Mouse (Mus musculus) limb, embryonic 13.5 days (tissue): ENCODE results near the gene Ugt1a5. TPM values are rescaled to one million over a fixed set of nuclear protein-coding genes. Genes with fewer than 3 reads are reported as not detected.
"Not testable (repeated sequence)": the region's sequence is repeated elsewhere in the genome, so short reads cannot be mapped to it uniquely, and the experiment has no call there.

Experiments
- ATAC-seq: fragments of 200-750 bp; cut with Nextera tagmentation; 2 replicates; pipeline ENCODE4 v1.8.0; 2017; ENCODE audit warnings: low read depth, moderate number of reproducible peaks, moderate TSS enrichment; ENCODE audit not compliant: low FRiP score
- H3K27ac ChIP-seq: fragments of 300-500 bp; sonication (generic); 2 replicates; pipeline ENCODE4 v1.5.1; 2015; ENCODE audit warnings: inconsistent platforms, mild to moderate bottlenecking, moderate library complexity
- H3K27me3 ChIP-seq: fragments of 300-500 bp; sonication (generic); 2 replicates; pipeline ENCODE4 v1.6.1; 2015; ENCODE audit warnings: mild to moderate bottlenecking, inconsistent platforms
- H3K36me3 ChIP-seq: fragments of 300-500 bp; sonication (generic); 2 replicates; pipeline ENCODE4 v1.6.1; 2015; ENCODE audit warnings: inconsistent platforms, mild to moderate bottlenecking, moderate library complexity
- H3K4me1 ChIP-seq: fragments of 300-500 bp; sonication (generic); 2 replicates; pipeline ENCODE4 v1.6.1; 2015; ENCODE audit warnings: inconsistent platforms
- H3K4me2 ChIP-seq: fragments of 300-500 bp; sonication (generic); replicated peaks from 2 replicates; pipeline ENCODE4 v1.6.1; 2015; ENCODE audit warnings: inconsistent platforms, mild to moderate bottlenecking, moderate library complexity
- H3K4me3 ChIP-seq: fragments of 300-500 bp; sonication (generic); 2 replicates; pipeline ENCODE4 v1.5.1; 2015; ENCODE audit warnings: moderate library complexity, mild to moderate bottlenecking, inconsistent platforms
- H3K9ac ChIP-seq: fragments of 300-500 bp; sonication (generic); 2 replicates; pipeline ENCODE4 v1.6.1; 2015; ENCODE audit warnings: mild to moderate bottlenecking, inconsistent platforms
- H3K9me3 ChIP-seq: fragments of 300-500 bp; sonication (generic); 2 replicates; pipeline ENCODE4 v1.6.1; 2016; ENCODE audit warnings: inconsistent platforms
- WGBS: fragments of 180-500 bp; shearing (Covaris S2); methylation state at CpG from one replicate; pipeline ENCODE4 v1.1.7; 2015; 5-methylcytosine and 5-hydroxymethylcytosine counted together
- polyA plus RNA-seq: library from polyadenylated mRNA; unstranded; fragments of >200 nt; fragmentation: Nextera tagmentation; extraction: Ambion mirVana; gene quantifications from 2 replicates; pipeline ENCODE4 v1.2.1, GENCODE M21; 2015

Ugt1a5 gene
- polyA plus RNA-seq, result not detected in 2 replicates

- no peaks in the 10 kb centered on the region for H3K4me1 ChIP-seq
- no peak within 1 kb of the TSS for H3K4me2 ChIP-seq
- H3K4me3 ChIP-seq, result no peak within 1 kb of the TSS
- H3K27ac ChIP-seq, result no peak within 1 kb of the TSS
- no peak for ATAC-seq
- no peaks in the 10 kb centered on the region for H3K27me3 ChIP-seq
- no peak within 1 kb of the TSS for H3K9ac ChIP-seq
- no peaks in the 10 kb centered on the region for H3K9me3 ChIP-seq
- H3K36me3 ChIP-seq, result no peaks in the 10 kb centered on the region
- 78% methylated on average over 5 of the region's 5 CpGs for whole genome bisulfite sequencing
Observed at GRCm38 (mm10) chr1:88165711-88166110, at the start of gene Ugt1a5. Gene Ugt1a5, plus strand, starts transcription at chr1:88166012.

GRCm38 (mm10) chr1:88120550-88120949 is 45.3 kb upstream of the Ugt1a5 start:
- H3K27me3 ChIP-seq, H3K4me3 ChIP-seq, H3K4me1 ChIP-seq, H3K9ac ChIP-seq, H3K36me3 ChIP-seq, H3K4me2 ChIP-seq, ATAC-seq, H3K27ac ChIP-seq: not testable (repeated sequence)
- 15% methylated on average over 4 of the region's 4 CpGs for WGBS
- H3K9me3 ChIP-seq, result peaks cover 10% of the 10 kb centered on the region; the same call in 1 of the 2 replicates

DNA sequence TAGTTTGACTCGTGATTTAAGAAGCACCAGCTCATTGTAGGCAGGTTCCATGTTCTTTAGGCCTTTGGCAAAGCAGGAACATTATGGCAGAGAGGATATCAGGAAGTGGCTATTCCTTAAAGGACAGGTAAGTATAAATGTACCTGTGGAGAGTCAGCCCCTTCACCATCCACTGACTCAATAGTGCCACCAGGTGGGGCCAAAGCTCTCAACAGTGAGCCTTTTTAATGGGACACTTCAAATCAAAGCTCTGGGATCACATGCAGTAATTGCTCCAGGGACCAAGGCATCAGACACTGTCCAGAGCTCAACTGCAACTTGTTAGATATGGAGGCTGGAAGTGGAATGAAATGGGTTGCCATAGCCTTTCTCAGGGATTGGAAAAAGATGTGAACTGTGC is 44.3 kb upstream of the Ugt1a5 start:
- peaks cover 10% of the 10 kb centered on the region; the same call in 1 of the 2 replicates for H3K9me3 ChIP-seq
- H3K27me3 ChIP-seq, H3K4me2 ChIP-seq, ATAC-seq, H3K4me1 ChIP-seq, H3K9ac ChIP-seq, H3K27ac ChIP-seq, H3K4me3 ChIP-seq, H3K36me3 ChIP-seq: not testable (repeated sequence)
- WGBS, result no CpG with 5 or more reads among the region's 1 CpGs

- 74% methylated on average over 4 of the region's 4 CpGs for WGBS
- not testable (repeated sequence) for H3K9ac ChIP-seq, ATAC-seq
Observed at GRCm38 (mm10) chr1:88125827-88126360, 39.9 kb upstream of the Ugt1a5 start.

GRCm38 (mm10) chr1:88129091-88129490 is 36.7 kb upstream of the Ugt1a5 start:
- WGBS, result 81% methylated on average over 2 of the region's 2 CpGs
- H3K36me3 ChIP-seq, ATAC-seq, H3K4me2 ChIP-seq, H3K9me3 ChIP-seq, H3K9ac ChIP-seq, H3K4me3 ChIP-seq, H3K27me3 ChIP-seq, H3K27ac ChIP-seq, H3K4me1 ChIP-seq: not testable (repeated sequence)

More at GRCm38 (mm10) chr1:88125827-88126360, 39.9 kb upstream of the Ugt1a5 start:
- not testable (repeated sequence) for H3K36me3 ChIP-seq, H3K4me1 ChIP-seq, H3K27ac ChIP-seq, H3K27me3 ChIP-seq, H3K9me3 ChIP-seq, H3K4me3 ChIP-seq, H3K4me2 ChIP-seq

GRCm38 (mm10) chr1:88130223-88130622 is 35.6 kb upstream of the Ugt1a5 start:
- not testable (repeated sequence) for H3K36me3 ChIP-seq, H3K27ac ChIP-seq, ATAC-seq, H3K4me3 ChIP-seq, H3K9ac ChIP-seq, H3K9me3 ChIP-seq, H3K4me2 ChIP-seq, H3K27me3 ChIP-seq
- peaks cover 11% of the 10 kb centered on the region; the same call in 1 of the 2 replicates for H3K4me1 ChIP-seq
- 81% methylated on average over 1 of the region's 1 CpGs for WGBS

DNA sequence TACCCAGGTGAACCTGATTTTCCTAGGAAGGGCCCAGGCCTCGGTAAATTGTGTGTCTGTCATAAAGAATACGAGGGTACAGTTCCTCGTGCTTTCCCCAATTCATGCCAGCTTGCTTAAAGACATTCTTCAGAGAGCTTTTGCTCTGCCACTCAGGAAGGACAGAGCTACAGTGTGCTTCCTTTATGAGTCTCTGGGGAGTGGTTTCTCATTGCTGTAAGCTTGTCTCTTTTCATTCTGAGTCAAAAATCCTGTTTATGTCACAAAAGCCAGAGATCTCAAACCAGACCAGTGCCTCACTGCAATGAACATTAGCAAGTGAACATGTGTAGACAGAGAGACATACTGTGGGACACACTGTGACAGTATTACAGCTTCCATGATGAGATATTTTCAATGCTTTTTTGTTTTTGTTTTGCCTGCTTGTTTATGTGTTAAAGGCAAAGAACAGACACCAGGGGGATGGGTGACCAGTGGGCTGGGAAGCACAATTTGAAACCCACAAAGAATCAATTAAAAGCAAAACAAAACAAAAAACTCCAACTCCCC is 31.8 kb upstream of the Ugt1a5 start:
- no peak overlapping the region for H3K9ac ChIP-seq
- H3K4me1 ChIP-seq, result peaks cover 11% of the 10 kb centered on the region; the same call in 1 of the 2 replicates
- H3K4me3 ChIP-seq, result no peak overlapping the region
- ATAC-seq, result no peak
- no peaks in the 10 kb centered on the region for H3K9me3 ChIP-seq
- no peaks in the 10 kb centered on the region for H3K27me3 ChIP-seq
- H3K4me2 ChIP-seq, result no peak overlapping the region
- no peaks in the 10 kb centered on the region for H3K36me3 ChIP-seq
- WGBS, result 51% methylated on average over 3 of the region's 3 CpGs
- H3K27ac ChIP-seq, result no peak overlapping the region

- not testable (repeated sequence) for ATAC-seq, H3K4me2 ChIP-seq
- WGBS, result 44% methylated on average over 5 of the region's 5 CpGs
Observed at GRCm38 (mm10) chr1:88134457-88135011, 31.3 kb upstream of the Ugt1a5 start, which contains the start of gene Ugt1a6a. Gene Ugt1a6a, plus strand, starts transcription at chr1:88134809.

DNA sequence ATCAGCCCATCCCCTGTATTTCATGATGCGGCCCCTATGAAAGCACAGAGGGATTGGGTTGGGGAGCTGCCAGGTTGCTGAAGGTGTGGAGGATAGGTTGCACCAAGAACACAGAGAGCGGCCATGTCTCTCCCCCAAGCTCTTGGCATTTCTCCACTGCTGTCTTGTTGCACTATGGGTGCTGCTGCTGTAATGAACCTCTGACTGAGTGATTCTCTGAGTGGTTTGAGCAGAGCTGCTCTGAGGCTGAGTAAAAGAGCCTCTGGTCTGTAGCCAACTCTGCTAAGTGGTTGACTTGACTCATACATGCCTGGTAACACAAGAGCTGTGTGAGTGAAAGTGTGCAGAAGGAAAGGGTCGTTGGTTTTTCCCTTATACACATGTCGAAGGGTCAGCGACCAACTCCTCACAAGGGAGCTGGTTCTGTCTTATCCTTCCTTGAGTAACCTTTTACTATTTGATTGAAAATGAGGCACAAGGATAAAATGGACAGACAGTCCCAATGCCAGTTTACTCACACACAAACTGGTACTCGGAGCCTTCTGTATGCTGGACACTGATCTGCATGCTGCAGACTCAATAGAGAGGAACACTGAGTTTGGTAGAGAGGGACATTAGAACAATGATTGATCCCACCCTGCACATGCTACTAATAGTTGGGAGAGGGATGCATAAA is 30.4 kb upstream of the Ugt1a5 start:
- not testable (repeated sequence) for H3K36me3 ChIP-seq, H3K4me2 ChIP-seq, H3K4me3 ChIP-seq, H3K27ac ChIP-seq, ATAC-seq, H3K9me3 ChIP-seq, H3K27me3 ChIP-seq, H3K9ac ChIP-seq
- 89% methylated on average over 5 of the region's 6 CpGs for WGBS
- H3K4me1 ChIP-seq, result peaks cover 11% of the 10 kb centered on the region; the same call in 1 of the 2 replicates

More at GRCm38 (mm10) chr1:88134457-88135011, 31.3 kb upstream of the Ugt1a5 start, which contains the start of gene Ugt1a6a:
- not testable (repeated sequence) for H3K9me3 ChIP-seq, H3K36me3 ChIP-seq, H3K27ac ChIP-seq, H3K4me3 ChIP-seq, H3K9ac ChIP-seq, H3K27me3 ChIP-seq
- peaks cover 11% of the 10 kb centered on the region; the same call in 1 of the 2 replicates for H3K4me1 ChIP-seq

- Histone ChIP-seq H3K4me2 (no peak overlapping the region), H3K9me3 (no peaks in the 10 kb centered on the region), H3K36me3 (no peaks in the 10 kb centered on the region), H3K27ac (no peak overlapping the region), H3K9ac (no peak overlapping the region), H3K4me1 (peaks cover 11% of the 10 kb centered on the region; the same call in 1 of the 2 replicates), H3K27me3 (no peaks in the 10 kb centered on the region), H3K4me3 (no peak overlapping the region)
- ATAC-seq, result no peak
- 79% methylated on average over 2 of the region's 2 CpGs for WGBS
Observed at GRCm38 (mm10) chr1:88136646-88137045, 29.2 kb upstream of the Ugt1a5 start.

DNA sequence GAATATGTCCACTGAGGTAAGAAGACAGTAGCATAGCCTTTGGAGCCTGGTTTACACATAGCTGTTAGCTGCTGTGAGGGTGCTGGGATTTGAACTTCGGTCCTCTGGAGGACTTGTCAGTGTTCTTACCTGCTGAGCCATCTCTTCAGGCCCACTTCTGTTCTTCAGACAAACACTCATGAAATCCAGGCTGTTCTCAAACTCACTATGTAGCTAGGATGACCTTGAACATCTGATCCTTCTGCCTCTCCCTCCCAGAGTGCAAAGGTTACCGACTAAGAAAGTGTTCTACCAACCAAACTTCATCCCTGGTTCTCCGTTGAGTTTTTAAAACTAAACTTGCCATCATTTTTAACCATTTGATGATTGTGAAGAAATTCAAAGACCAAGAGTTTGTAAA is 28.5 kb upstream of the Ugt1a5 start:
- no peak overlapping the region for H3K4me3 ChIP-seq
- no peaks in the 10 kb centered on the region for H3K9me3 ChIP-seq
- no peak for ATAC-seq
- no peaks in the 10 kb centered on the region for H3K36me3 ChIP-seq
- WGBS, result 80% methylated on average over 3 of the region's 3 CpGs
- H3K27ac ChIP-seq, result no peak overlapping the region
- peaks cover 11% of the 10 kb centered on the region; the same call in 1 of the 2 replicates for H3K4me1 ChIP-seq
- H3K4me2 ChIP-seq, result no peak overlapping the region
- no peak overlapping the region for H3K9ac ChIP-seq
- H3K27me3 ChIP-seq, result no peaks in the 10 kb centered on the region

- Histone ChIP-seq H3K27ac (no peak overlapping the region), H3K27me3 (no peaks in the 10 kb centered on the region), H3K9ac (no peak overlapping the region), H3K4me3 (no peak overlapping the region), H3K4me1 (peaks cover 11% of the 10 kb centered on the region; the same call in 1 of the 2 replicates), H3K4me2 (no peak overlapping the region), H3K9me3 (no peaks in the 10 kb centered on the region), H3K36me3 (no peaks in the 10 kb centered on the region)
- ATAC-seq, result no peak
- WGBS, result 85% methylated on average over 1 of the region's 1 CpGs
Observed at GRCm38 (mm10) chr1:88138145-88138544, 27.7 kb upstream of the Ugt1a5 start.
